Mouse (Mus musculus) forebrain, embryonic 16.5 days (tissue): ENCODE results near the gene Arl5a. TPM values are rescaled to one million over a fixed set of nuclear protein-coding genes. Genes with fewer than 3 reads are reported as not detected.

Source experiments
- ATAC-seq: fragments of 200-750 bp; cut with Nextera tagmentation; 2 replicates; pipeline ENCODE4 v1.8.0; 2017; ENCODE audit warnings: mild to moderate bottlenecking, moderate library complexity
- H3K27ac ChIP-seq: fragments of 300-500 bp; sonication (generic); 2 replicates; pipeline ENCODE4 v1.5.1; 2014; ENCODE audit warnings: low read length, control low read depth
- H3K27me3 ChIP-seq: fragments of 300-500 bp; sonication (generic); replicated peaks from 2 replicates; pipeline ENCODE4 v1.6.1; 2014; ENCODE audit warnings: low read length; ENCODE audit not compliant: control insufficient read depth, insufficient read depth
- H3K36me3 ChIP-seq: fragments of 300-500 bp; sonication (generic); 2 replicates; pipeline ENCODE4 v1.6.1; 2014; ENCODE audit not compliant: control insufficient read depth, insufficient read depth
- H3K4me1 ChIP-seq: fragments of 300-500 bp; sonication (generic); replicated peaks from 2 replicates; pipeline ENCODE4 v1.6.1; 2014; ENCODE audit warnings: low read length; ENCODE audit not compliant: control insufficient read depth, insufficient read depth
- H3K4me2 ChIP-seq: fragments of 300-500 bp; sonication (generic); 2 replicates; pipeline ENCODE4 v1.6.1; 2014; ENCODE audit warnings: mild to moderate bottlenecking, low read length, control low read depth
- H3K4me3 ChIP-seq: fragments of 300-500 bp; sonication (generic); replicated peaks from 2 replicates; pipeline ENCODE4 v1.5.1; 2014; ENCODE audit warnings: mild to moderate bottlenecking, low read length, control low read depth
- H3K9ac ChIP-seq: fragments of 300-500 bp; sonication (generic); replicated peaks from 2 replicates; pipeline ENCODE4 v1.6.1; 2014; ENCODE audit warnings: low read depth, low read length, control low read depth
- H3K9me3 ChIP-seq: fragments of 300-500 bp; sonication (generic); 2 replicates; pipeline ENCODE4 v1.6.1; 2016; ENCODE audit warnings: low read length; ENCODE audit not compliant: control insufficient read depth
- WGBS: fragments of 180-500 bp; shearing (Covaris S2); extraction: QIAGEN DNeasy Blood & Tissue Kit; methylation state at CpG from one replicate; pipeline ENCODE4 v1.1.7; 2014; 5-methylcytosine and 5-hydroxymethylcytosine counted together
- polyA plus RNA-seq: library from polyadenylated mRNA; unstranded; fragments of >200 nt; fragmentation: Nextera tagmentation; extraction: Ambion mirVana; gene quantifications from 2 replicates; pipeline ENCODE4 v1.2.1, GENCODE M21; 2015

Arl5a gene
- polyA plus RNA-seq, 1 experiment from 2014 or later, result 50.6 TPM

DNA sequence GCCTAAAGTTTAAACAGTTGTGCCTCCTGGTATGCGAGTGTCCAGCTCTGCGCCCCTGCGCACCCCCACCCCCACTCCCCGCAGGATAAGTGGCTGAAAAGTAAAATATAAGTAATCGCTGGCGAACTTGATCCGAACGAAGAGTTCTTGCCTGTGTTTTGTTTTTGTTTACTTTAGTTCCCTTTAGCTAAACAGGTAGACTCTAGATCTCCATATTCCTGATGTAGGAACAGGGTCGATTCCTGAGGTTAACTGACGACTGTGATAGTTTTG, 758 bp upstream of the Arl5a start:
- H3K36me3 ChIP-seq, result no peaks in the 10 kb centered on the region
- H3K4me3 ChIP-seq, result peak overlapping the region; percentile 58
- no peak for ATAC-seq
- H3K9me3 ChIP-seq, result no peaks in the 10 kb centered on the region
- no peak overlapping the region for H3K27ac ChIP-seq
- WGBS, result 23% methylated on average over 10 of the region's 10 CpGs
- peak overlapping the region; percentile 52 for H3K9ac ChIP-seq
- H3K4me1 ChIP-seq, result peaks cover 20% of the 10 kb centered on the region
- peak overlapping the region; percentile 70 for H3K4me2 ChIP-seq
- H3K27me3 ChIP-seq, result no peaks in the 10 kb centered on the region

DNA sequence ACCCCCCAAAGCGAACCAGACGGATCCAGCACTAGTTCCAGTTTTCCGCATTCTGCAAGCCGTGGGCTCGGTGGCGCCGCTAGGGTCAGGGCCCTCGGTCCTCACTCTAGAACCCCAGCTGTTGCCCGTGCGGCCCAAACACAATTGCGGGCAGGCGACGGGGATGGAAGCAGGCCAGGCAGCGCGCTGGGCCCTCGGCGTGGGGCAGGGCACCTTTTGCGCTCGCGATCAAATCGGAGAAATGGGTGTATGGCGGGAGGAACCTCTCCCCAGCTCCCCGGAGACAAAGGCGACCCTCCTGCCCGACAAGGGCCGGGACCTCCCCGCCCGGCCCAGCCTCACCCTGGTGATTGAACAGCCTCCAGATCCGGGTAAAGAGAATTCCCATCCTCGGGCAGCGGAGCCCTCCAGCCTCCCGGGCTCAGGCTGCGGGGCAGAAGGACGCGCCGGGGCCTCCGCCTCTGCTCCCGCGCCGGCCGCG, 413 bp downstream of the Arl5a start:
- Histone ChIP-seq H3K27ac (peak overlapping the region; percentile 89), H3K9ac (peak overlapping the region; percentile 96), H3K4me1 (peaks cover 20% of the 10 kb centered on the region), H3K27me3 (no peaks in the 10 kb centered on the region), H3K4me3 (peak overlapping the region; percentile 58), H3K9me3 (no peaks in the 10 kb centered on the region), H3K4me2 (peak overlapping the region; percentile 71), H3K36me3 (no peaks in the 10 kb centered on the region)
- peak; percentile 72 for ATAC-seq
- WGBS, result under 1% methylated on average over 42 of the region's 42 CpGs

DNA sequence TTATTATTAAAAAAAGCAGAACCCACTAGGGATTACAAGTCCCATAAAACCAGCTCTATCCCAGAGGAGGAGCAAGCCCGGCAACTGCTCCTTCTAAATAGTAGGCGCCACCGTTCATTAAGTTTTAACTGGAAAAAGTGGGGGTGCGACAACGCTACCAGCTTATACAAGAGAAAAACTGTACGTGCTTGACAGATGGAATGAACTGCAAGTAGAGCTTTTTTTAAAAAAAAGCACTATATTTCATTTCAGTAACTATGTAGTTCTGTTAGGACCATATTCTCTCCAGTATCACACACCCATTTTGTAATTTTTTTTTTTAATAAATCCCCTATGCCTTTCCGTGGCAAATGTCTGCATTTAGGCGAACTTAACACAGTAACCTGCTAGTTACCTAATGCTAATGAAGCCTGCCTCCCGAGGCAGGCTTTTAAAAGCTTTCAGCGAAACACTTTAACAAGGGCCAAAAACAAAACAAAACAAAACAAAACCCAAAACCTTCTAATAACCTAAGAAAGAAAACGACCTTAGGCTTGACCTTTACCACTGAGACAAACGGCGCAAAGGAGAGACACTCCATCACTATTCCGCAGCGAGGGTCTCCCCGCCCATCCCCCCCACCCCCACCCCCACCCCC, 972 bp downstream of the Arl5a start:
- Histone ChIP-seq H3K27ac (no peak overlapping the region), H3K27me3 (no peaks in the 10 kb centered on the region), H3K4me2 (peak overlapping the region; percentile 71), H3K4me3 (peak overlapping the region; percentile 58), H3K9me3 (no peaks in the 10 kb centered on the region), H3K36me3 (no peaks in the 10 kb centered on the region), H3K9ac (peak overlapping the region; percentile 96), H3K4me1 (peaks cover 20% of the 10 kb centered on the region)
- under 1% methylated on average over 16 of the region's 16 CpGs for WGBS
- ATAC-seq, result no peak

DNA sequence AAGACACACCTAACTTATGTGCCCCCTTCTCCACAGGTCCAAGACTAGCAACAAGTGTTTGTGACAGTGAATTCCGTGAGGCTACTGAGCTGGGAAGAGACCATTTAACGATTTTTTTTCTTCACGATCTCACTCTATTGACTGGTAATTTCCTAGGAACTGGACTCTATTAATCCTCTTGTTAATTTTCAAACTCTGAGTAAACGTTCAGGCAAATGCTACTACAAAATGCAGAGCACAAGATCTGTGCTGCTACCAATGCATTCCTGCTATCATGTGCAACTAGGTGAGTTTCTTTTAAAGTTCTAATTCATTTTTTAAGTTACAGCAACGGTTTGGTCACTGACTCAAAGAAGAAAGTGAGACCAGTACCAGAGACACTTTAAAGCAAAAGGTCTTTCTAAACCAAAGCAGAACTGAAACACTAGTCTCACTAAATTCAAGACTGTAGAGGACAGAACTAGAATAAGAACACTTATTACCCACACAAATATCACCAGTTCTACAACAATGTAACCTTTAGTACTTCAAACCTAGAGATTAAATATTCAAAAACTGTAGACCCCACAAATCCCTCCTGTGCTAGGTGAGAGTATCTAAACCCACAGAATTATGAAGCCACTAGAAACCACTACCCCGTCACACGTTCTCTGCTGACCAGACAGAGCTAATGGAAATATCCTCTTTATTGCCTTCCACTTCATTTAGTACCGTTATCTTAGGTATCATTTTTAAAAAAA, 1.7 kb downstream of the Arl5a start:
- Histone ChIP-seq H3K36me3 (no peaks in the 10 kb centered on the region), H3K9ac (peak overlapping the region; percentile 96), H3K4me2 (peak overlapping the region; percentile 71), H3K27ac (no peak overlapping the region), H3K4me1 (peaks cover 20% of the 10 kb centered on the region), H3K27me3 (no peaks in the 10 kb centered on the region), H3K4me3 (peak overlapping the region; percentile 58), H3K9me3 (no peaks in the 10 kb centered on the region)
- 37% methylated on average over 8 of the region's 8 CpGs for WGBS
- ATAC-seq, result no peak

DNA sequence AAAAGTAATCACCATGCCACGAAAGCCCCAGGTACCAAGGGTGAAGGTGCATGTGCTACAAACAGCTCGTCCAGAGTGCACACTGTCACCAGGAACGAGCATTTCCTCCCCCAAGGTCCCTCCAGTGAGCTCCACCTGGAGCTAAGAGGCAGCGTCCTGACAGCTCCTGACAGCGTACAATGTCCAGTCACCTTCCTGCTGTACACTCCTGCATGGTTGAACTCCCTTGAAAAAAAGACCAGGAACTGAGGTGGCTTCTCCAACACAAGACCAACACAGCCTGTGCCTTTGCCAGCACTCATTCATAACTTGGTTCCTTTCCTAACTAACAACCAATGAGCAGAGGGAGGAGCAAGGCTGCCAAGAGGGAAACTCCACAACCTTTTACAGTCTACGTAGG, 3.5 kb downstream of the Arl5a start:
- Histone ChIP-seq H3K4me3 (no peak overlapping the region), H3K4me2 (no peak overlapping the region), H3K9ac (no peak overlapping the region), H3K27ac (no peak overlapping the region), H3K36me3 (peaks cover 4% of the 10 kb centered on the region), H3K9me3 (peaks cover 7% of the 10 kb centered on the region; the same call in 1 of the 2 replicates), H3K27me3 (no peaks in the 10 kb centered on the region), H3K4me1 (peaks cover 20% of the 10 kb centered on the region)
- 59% methylated on average over 6 of the region's 6 CpGs for WGBS
- no peak for ATAC-seq

DNA sequence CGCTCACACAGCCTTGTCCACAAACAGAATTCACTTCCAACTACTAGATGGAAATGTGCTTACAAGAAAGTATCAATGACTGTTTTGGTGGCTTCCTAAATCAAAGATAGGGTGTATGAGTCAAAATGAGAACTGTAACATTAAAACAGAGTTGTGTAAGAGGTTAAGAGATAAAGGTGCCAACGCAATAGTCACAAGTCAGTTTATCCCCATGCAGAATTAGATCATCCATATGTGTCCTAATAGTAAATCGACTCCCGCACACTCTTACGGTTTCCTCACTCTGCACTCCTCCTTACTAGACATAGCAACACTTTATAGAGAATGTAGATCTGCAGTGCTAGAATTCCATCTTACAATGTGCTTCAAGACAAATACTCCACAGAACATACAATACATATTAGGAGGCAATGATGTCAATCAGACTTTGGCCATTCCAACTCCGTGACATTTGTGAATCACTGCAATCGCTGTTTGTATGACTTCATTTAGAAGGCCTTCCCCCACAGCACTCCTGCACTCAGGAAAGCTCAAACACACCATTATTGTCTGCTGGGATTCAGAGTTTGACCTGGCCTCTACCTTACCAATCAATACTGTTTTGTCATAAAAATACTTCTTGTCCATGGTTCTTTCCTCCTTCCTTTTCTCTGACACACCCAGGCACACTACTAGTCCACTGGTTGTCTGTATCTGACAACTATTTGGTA, 4.5 kb downstream of the Arl5a start:
- H3K4me2 ChIP-seq, result no peak overlapping the region
- peaks cover 14% of the 10 kb centered on the region for H3K36me3 ChIP-seq
- no peaks in the 10 kb centered on the region for H3K27me3 ChIP-seq
- ATAC-seq, result no peak
- 93% methylated on average over 7 of the region's 7 CpGs for WGBS
- H3K9ac ChIP-seq, result no peak overlapping the region
- no peak overlapping the region for H3K27ac ChIP-seq
- H3K4me3 ChIP-seq, result no peak overlapping the region
- H3K4me1 ChIP-seq, result peaks cover 15% of the 10 kb centered on the region
- peaks cover 8% of the 10 kb centered on the region; the same call in 1 of the 2 replicates for H3K9me3 ChIP-seq

DNA sequence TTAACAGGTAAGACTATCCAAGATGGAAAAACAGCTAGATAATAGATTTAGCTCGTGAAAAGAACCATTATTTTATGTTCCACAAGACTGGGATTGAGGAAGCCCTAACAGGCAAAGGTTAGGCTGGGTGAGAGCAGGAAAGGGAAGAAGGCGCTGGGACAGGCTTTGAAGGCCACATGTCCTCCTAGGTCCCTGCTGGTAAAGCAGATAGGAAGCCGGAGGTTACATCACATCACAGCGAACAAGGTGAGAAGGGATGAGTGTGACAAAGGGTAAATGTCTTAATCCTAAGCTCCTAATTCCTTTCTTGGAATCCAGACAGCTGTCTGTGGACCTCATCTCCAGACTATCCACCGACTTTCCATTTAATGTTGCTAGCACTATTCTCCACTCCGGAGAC, 5.4 kb downstream of the Arl5a start:
- peaks cover 8% of the 10 kb centered on the region; the same call in 1 of the 2 replicates for H3K9me3 ChIP-seq
- no peak overlapping the region for H3K4me2 ChIP-seq
- peaks cover 15% of the 10 kb centered on the region for H3K36me3 ChIP-seq
- H3K4me1 ChIP-seq, result peaks cover 15% of the 10 kb centered on the region
- H3K4me3 ChIP-seq, result no peak overlapping the region
- WGBS, result 88% methylated on average over 6 of the region's 6 CpGs
- H3K27ac ChIP-seq, result no peak overlapping the region
- ATAC-seq, result no peak
- no peaks in the 10 kb centered on the region for H3K27me3 ChIP-seq
- H3K9ac ChIP-seq, result no peak overlapping the region

DNA sequence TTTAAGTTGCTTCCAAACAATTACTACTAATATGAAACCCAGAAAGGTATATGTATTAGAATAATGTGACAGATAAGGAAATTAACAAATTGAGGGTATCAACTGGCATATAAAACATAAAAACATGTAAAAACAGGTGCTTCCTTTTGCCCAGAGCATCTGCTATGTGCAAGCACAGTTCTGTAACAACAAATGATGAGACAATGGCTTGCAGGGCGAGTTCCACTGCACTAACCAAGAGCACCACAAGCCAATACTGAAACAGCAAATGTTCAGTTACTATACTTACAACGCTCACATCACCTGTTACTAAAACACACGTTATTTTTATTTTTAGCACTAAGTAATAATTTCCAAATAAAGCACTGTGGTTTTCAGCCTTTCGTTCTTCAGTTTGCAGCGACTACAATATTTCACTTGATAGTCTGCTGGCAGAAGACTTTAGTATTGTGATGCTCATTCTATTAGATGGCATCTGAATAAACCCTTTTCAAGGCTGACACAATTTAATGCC, 12.1 kb downstream of the Arl5a start:
- no peak overlapping the region for H3K4me2 ChIP-seq
- H3K27ac ChIP-seq, result no peak overlapping the region
- H3K9ac ChIP-seq, result no peak overlapping the region
- peaks cover 60% of the 10 kb centered on the region for H3K36me3 ChIP-seq
- WGBS, result 98% methylated on average over 5 of the region's 5 CpGs
- H3K9me3 ChIP-seq, result peaks cover 31% of the 10 kb centered on the region
- no peaks in the 10 kb centered on the region for H3K27me3 ChIP-seq
- no peaks in the 10 kb centered on the region for H3K4me1 ChIP-seq
- no peak overlapping the region for H3K4me3 ChIP-seq
- no peak for ATAC-seq

DNA sequence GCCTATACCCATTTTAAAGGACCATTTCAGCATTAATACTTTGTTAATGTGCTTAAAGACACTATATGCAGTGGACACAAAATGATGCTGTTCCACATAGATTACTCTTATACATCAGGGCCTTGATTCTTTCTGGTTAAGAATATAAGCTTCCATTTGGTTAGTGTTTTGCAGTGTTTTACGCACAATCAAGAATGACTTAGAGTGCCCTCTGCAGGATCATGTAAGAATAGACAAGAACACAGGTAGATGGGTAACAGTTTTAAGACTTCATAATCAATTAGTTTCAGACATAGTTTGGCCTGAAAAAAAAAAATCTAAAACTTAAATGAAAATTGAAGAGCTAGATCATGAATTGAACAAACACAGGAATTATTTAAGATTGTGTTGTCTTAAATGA, 18.2 kb downstream of the Arl5a start:
- no peak overlapping the region for H3K4me2 ChIP-seq
- WGBS, result 98% methylated on average over 1 of the region's 1 CpGs
- ATAC-seq, result no peak
- peaks cover 49% of the 10 kb centered on the region for H3K36me3 ChIP-seq
- no peak overlapping the region for H3K4me3 ChIP-seq
- no peaks in the 10 kb centered on the region for H3K4me1 ChIP-seq
- no peaks in the 10 kb centered on the region for H3K27me3 ChIP-seq
- no peak overlapping the region for H3K27ac ChIP-seq
- H3K9me3 ChIP-seq, result peaks cover 21% of the 10 kb centered on the region
- H3K9ac ChIP-seq, result no peak overlapping the region
